Mouse (Mus musculus): Measurements from ENCODE around the gene Ankrd27. TPM values are rescaled to one million over a fixed set of nuclear protein-coding genes. Genes with fewer than 3 reads are reported as not detected.

Gene Ankrd27
- polyA plus RNA-seq, 1 experiment from 2014 or later, result 25.1 TPM

GRCm38 (mm10) chr7:35586906-35587445 is 932 bp downstream of the Ankrd27 start:
- Histone ChIP-seq H3K27me3 (replicated peaks) (peaks cover 34% of the 10 kb centered on the region), H3K9me3 (no peaks in the 10 kb centered on the region), H3K4me2 (replicated peaks) (peak overlapping the region; percentile 95), H3K4me1 (peaks cover 26% of the 10 kb centered on the region), H3K9ac (peak overlapping the region; percentile 80; the same call in 1 of the 2 replicates), H3K36me3 (peaks cover 4% of the 10 kb centered on the region; the same call in 1 of the 2 replicates), H3K27ac (no peak overlapping the region), H3K4me3 (peak overlapping the region; percentile 81)
- 23% methylated on average over 15 of the region's 15 CpGs for WGBS
- ATAC-seq (ENCODE audit: low FRiP score, low read depth), result no peak

- H3K36me3 ChIP-seq, result peaks cover 11% of the 10 kb centered on the region
- H3K4me3 ChIP-seq, result no peak overlapping the region
- no peak overlapping the region for H3K9ac ChIP-seq
- no peak for ATAC-seq (ENCODE audit: low FRiP score, low read depth)
- H3K27me3 ChIP-seq (replicated peaks), result peaks cover 28% of the 10 kb centered on the region
- no peak overlapping the region for H3K27ac ChIP-seq
- 80% methylated on average over 5 of the region's 5 CpGs for WGBS
- H3K4me1 ChIP-seq, result peaks cover 26% of the 10 kb centered on the region
- no peaks in the 10 kb centered on the region for H3K9me3 ChIP-seq
- H3K4me2 ChIP-seq (replicated peaks), result peak overlapping the region; percentile 24; the same call in 1 of the 2 replicates
Measured at GRCm38 (mm10) chr7:35587728-35588127, 1.7 kb downstream of the Ankrd27 start.

- Histone ChIP-seq H3K27ac (no peak overlapping the region), H3K9ac (no peak overlapping the region), H3K36me3 (peaks cover 21% of the 10 kb centered on the region), H3K4me1 (peaks cover 26% of the 10 kb centered on the region), H3K27me3 (replicated peaks) (peaks cover 17% of the 10 kb centered on the region), H3K9me3 (no peaks in the 10 kb centered on the region), H3K4me2 (replicated peaks) (no peak overlapping the region), H3K4me3 (no peak overlapping the region)
- 91% methylated on average over 9 of the region's 9 CpGs for WGBS
- ATAC-seq (ENCODE audit: low FRiP score, low read depth), result no peak
Measured at GRCm38 (mm10) chr7:35588680-35589428, 2.8 kb downstream of the Ankrd27 start.

GRCm38 (mm10) chr7:35589485-35589884 is 3.4 kb downstream of the Ankrd27 start:
- ATAC-seq (ENCODE audit: low FRiP score, low read depth), result no peak
- 77% methylated on average over 7 of the region's 7 CpGs for WGBS
- Histone ChIP-seq H3K9ac (no peak overlapping the region), H3K4me2 (replicated peaks) (no peak overlapping the region), H3K27me3 (replicated peaks) (peaks cover 10% of the 10 kb centered on the region), H3K9me3 (no peaks in the 10 kb centered on the region), H3K27ac (no peak overlapping the region), H3K4me3 (no peak overlapping the region), H3K36me3 (peaks cover 24% of the 10 kb centered on the region), H3K4me1 (peaks cover 22% of the 10 kb centered on the region)

- Histone ChIP-seq H3K4me2 (replicated peaks) (no peak overlapping the region), H3K4me3 (no peak overlapping the region), H3K4me1 (peaks cover 14% of the 10 kb centered on the region), H3K27me3 (replicated peaks) (no peaks in the 10 kb centered on the region), H3K9me3 (no peaks in the 10 kb centered on the region), H3K9ac (no peak overlapping the region), H3K27ac (no peak overlapping the region), H3K36me3 (peaks cover 29% of the 10 kb centered on the region)
- WGBS, result 91% methylated on average over 10 of the region's 10 CpGs
- no peak for ATAC-seq (ENCODE audit: low FRiP score, low read depth)
Measured at GRCm38 (mm10) chr7:35590731-35591191, 4.7 kb downstream of the Ankrd27 start.

- Histone ChIP-seq H3K4me1 (no peaks in the 10 kb centered on the region), H3K27ac (no peak overlapping the region), H3K27me3 (replicated peaks) (no peaks in the 10 kb centered on the region), H3K9me3 (no peaks in the 10 kb centered on the region), H3K9ac (no peak overlapping the region), H3K36me3 (peaks cover 33% of the 10 kb centered on the region), H3K4me2 (replicated peaks) (no peak overlapping the region), H3K4me3 (no peak overlapping the region)
- ATAC-seq (ENCODE audit: low FRiP score, low read depth), result no peak
- WGBS, result 94% methylated on average over 5 of the region's 5 CpGs
Measured at GRCm38 (mm10) chr7:35594311-35594710, 8.3 kb downstream of the Ankrd27 start.

GRCm38 (mm10) chr7:35599492-35599891 is 13.4 kb downstream of the Ankrd27 start:
- no peak overlapping the region for H3K4me3 ChIP-seq
- H3K36me3 ChIP-seq, result peaks cover 35% of the 10 kb centered on the region
- no peak for ATAC-seq (ENCODE audit: low FRiP score, low read depth)
- no peaks in the 10 kb centered on the region for H3K9me3 ChIP-seq
- H3K9ac ChIP-seq, result no peak overlapping the region
- no peaks in the 10 kb centered on the region for H3K27me3 ChIP-seq (replicated peaks)
- no peak overlapping the region for H3K4me2 ChIP-seq (replicated peaks)
- 97% methylated on average over 9 of the region's 9 CpGs for WGBS
- H3K27ac ChIP-seq, result no peak overlapping the region
- H3K4me1 ChIP-seq, result no peaks in the 10 kb centered on the region

GRCm38 (mm10) chr7:35600031-35600430 is 14.0 kb downstream of the Ankrd27 start:
- no peaks in the 10 kb centered on the region for H3K27me3 ChIP-seq (replicated peaks)
- H3K36me3 ChIP-seq, result peaks cover 33% of the 10 kb centered on the region
- no peak for ATAC-seq (ENCODE audit: low FRiP score, low read depth)
- WGBS, result 96% methylated on average over 10 of the region's 10 CpGs
- H3K4me3 ChIP-seq, result no peak overlapping the region
- H3K9ac ChIP-seq, result no peak overlapping the region
- no peak overlapping the region for H3K27ac ChIP-seq
- H3K9me3 ChIP-seq, result no peaks in the 10 kb centered on the region
- no peaks in the 10 kb centered on the region for H3K4me1 ChIP-seq
- no peak overlapping the region for H3K4me2 ChIP-seq (replicated peaks)

- Histone ChIP-seq H3K4me1 (no peaks in the 10 kb centered on the region), H3K36me3 (peaks cover 30% of the 10 kb centered on the region), H3K4me3 (no peak overlapping the region), H3K9ac (no peak overlapping the region), H3K27me3 (replicated peaks) (no peaks in the 10 kb centered on the region), H3K9me3 (no peaks in the 10 kb centered on the region), H3K27ac (no peak overlapping the region), H3K4me2 (replicated peaks) (no peak overlapping the region)
- 90% methylated on average over 6 of the region's 6 CpGs for WGBS
- no peak for ATAC-seq (ENCODE audit: low FRiP score, low read depth)
Measured at GRCm38 (mm10) chr7:35601106-35601505, 15.1 kb downstream of the Ankrd27 start.

- no peak for ATAC-seq (ENCODE audit: low FRiP score, low read depth)
- Histone ChIP-seq H3K27me3 (replicated peaks) (no peaks in the 10 kb centered on the region), H3K27ac (no peak overlapping the region), H3K4me2 (replicated peaks) (no peak overlapping the region), H3K4me1 (no peaks in the 10 kb centered on the region), H3K9me3 (no peaks in the 10 kb centered on the region), H3K9ac (no peak overlapping the region), H3K36me3 (peaks cover 36% of the 10 kb centered on the region), H3K4me3 (no peak overlapping the region)
- 96% methylated on average over 5 of the region's 5 CpGs for WGBS
Measured at GRCm38 (mm10) chr7:35602766-35603165, 16.7 kb downstream of the Ankrd27 start.

- Histone ChIP-seq H3K27ac (no peak overlapping the region), H3K4me1 (no peaks in the 10 kb centered on the region), H3K4me3 (no peak overlapping the region), H3K9ac (no peak overlapping the region), H3K27me3 (replicated peaks) (no peaks in the 10 kb centered on the region), H3K36me3 (peaks cover 57% of the 10 kb centered on the region), H3K9me3 (no peaks in the 10 kb centered on the region), H3K4me2 (replicated peaks) (no peak overlapping the region)
- WGBS, result 92% methylated on average over 10 of the region's 10 CpGs
- ATAC-seq (ENCODE audit: low FRiP score, low read depth), result no peak
Measured at GRCm38 (mm10) chr7:35606816-35607215, 20.8 kb downstream of the Ankrd27 start.

- no peak overlapping the region for H3K9ac ChIP-seq
- no peaks in the 10 kb centered on the region for H3K27me3 ChIP-seq (replicated peaks)
- H3K9me3 ChIP-seq, result no peaks in the 10 kb centered on the region
- ATAC-seq (ENCODE audit: low FRiP score, low read depth), result no peak
- no peak overlapping the region for H3K4me2 ChIP-seq (replicated peaks)
- no peak overlapping the region for H3K27ac ChIP-seq
- 92% methylated on average over 10 of the region's 10 CpGs for WGBS
- peaks cover 61% of the 10 kb centered on the region for H3K36me3 ChIP-seq
- H3K4me1 ChIP-seq, result no peaks in the 10 kb centered on the region
- no peak overlapping the region for H3K4me3 ChIP-seq
Measured at GRCm38 (mm10) chr7:35609245-35609644, 23.2 kb downstream of the Ankrd27 start.

Data from neural tube, embryonic 12.5 days (tissue).